Mouse (Mus musculus): ENCODE measurements around the gene Brd2. TPM values are rescaled to one million over a fixed set of nuclear protein-coding genes. Genes with fewer than 3 reads are reported as not detected.
A peak's percentile ranks its signal among the peaks of the same experiment; 100 is the strongest.

Gene Brd2
- total and polyA plus RNA-seq, 3 experiments = 99.5 to 252 (median 189) TPM

DNA sequence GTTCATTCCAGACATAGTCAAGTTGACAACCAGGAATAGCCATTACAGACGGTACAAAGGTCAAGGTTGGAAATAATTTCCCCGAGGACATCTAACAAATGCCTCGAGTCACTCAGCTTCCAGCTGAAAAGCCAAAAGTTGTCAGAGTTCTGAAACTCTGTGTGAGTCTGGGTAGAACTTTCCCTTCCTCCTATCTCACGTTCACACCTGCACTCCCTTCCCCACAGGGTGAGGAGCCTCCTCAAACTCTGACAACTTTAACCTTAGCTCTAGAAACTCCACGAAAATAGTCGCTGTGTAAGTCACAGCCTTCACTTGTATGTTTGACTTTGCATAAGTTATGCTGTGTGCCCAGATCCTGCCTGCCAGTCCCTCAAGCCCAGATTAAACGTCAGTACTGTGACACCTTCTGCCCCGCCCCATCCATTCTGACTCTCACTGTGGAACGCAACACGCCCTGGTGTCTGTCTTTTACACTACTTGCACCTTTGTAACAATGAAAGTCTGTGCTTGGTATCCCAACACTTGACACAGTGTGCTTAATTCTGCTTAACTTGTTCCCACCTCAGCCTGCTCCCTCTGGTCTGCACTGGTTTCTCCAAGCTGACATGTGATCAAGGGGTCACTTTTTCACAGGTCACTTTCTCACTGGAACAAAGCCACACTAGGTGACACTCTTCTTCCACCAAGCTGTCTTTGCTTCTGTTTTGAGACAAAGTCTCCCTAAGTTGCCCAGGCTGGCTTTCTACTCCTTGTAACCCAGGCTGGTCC is 23.5 kb downstream of the Brd2 start:
- no peak for DNase-seq (ENCODE audit: low read depth, low spot score)
- Histone ChIP-seq H3K79me2 (ENCODE audit: control insufficient read depth, insufficient read depth, low read length, poor library complexity) (no peaks in the 10 kb centered on the region), H3K4me1 (ENCODE audit: control insufficient read depth in 1 of 2, insufficient read depth in 2 of 2, low read length in 2 of 2) (no peaks in the 10 kb centered on the region; a peak in 1 of 4 replicates), H3K27me3 (ENCODE audit: control insufficient read depth in 1 of 2, insufficient read depth in 2 of 2, low read length in 2 of 2) (no peaks in the 10 kb centered on the region), H3K9me3 (replicated peaks; ENCODE audit: insufficient read depth, low read length) (no peaks in the 10 kb centered on the region), H3K27ac (ENCODE audit: control insufficient read depth, low read depth, low read length) (no peak overlapping the region), H3K36me3 (ENCODE audit: control insufficient read depth in 1 of 2, insufficient read depth in 2 of 2, low read length in 2 of 2) (no peaks in the 10 kb centered on the region), H3K4me3 (ENCODE audit: control insufficient read depth in 1 of 2, insufficient read depth in 1 of 2, low read depth in 2 of 2, low read length in 2 of 2) (no peak overlapping the region), H3K9ac (ENCODE audit: control insufficient read depth, low read depth, low read length, poor library complexity, severe bottlenecking) (no peak overlapping the region)
- TF ChIP-seq TAL1 (IDR thresholded peaks at IDR 0.05; ENCODE audit: low read length) (peak; percentile 41; the same call in 1 of the 2 replicates), ZNF384 (IDR thresholded peaks at IDR 0.05; ENCODE audit: low read depth, low read length) (no peak)

DNA sequence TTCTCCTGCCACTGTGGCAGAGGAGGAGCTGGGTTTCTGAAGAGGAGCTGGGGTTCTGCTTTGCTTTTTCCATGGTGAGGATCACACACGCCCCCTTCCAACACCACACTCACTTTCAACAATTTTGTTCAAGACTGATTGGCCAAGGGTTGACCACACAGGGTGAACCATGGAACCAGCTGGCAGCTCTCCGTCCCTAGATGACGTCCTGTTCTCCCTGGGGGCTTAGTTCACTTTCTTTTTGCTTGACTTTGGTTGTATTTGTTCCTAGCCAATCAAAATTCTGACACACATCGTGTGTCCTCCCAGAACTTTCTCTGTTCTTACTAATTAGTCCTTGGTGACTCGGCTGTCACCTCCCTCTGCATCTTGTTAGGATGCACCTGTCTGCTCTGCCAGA is 25.2 kb downstream of the Brd2 start:
- H3K27ac ChIP-seq (ENCODE audit: control insufficient read depth, low read depth, low read length) = no peak overlapping the region
- H3K27me3 ChIP-seq (ENCODE audit: control insufficient read depth in 1 of 2, insufficient read depth in 2 of 2, low read length in 2 of 2) = no peaks in the 10 kb centered on the region
- H3K9me3 ChIP-seq (replicated peaks; ENCODE audit: insufficient read depth, low read length) = no peaks in the 10 kb centered on the region
- no peaks in the 10 kb centered on the region; a peak in 1 of 4 replicates for H3K36me3 ChIP-seq (ENCODE audit: control insufficient read depth in 1 of 2, insufficient read depth in 2 of 2, low read length in 2 of 2)
- H3K4me3 ChIP-seq (ENCODE audit: control insufficient read depth in 1 of 2, insufficient read depth in 1 of 2, low read depth in 2 of 2, low read length in 2 of 2) = no peak overlapping the region
- H3K4me1 ChIP-seq (ENCODE audit: control insufficient read depth in 1 of 2, insufficient read depth in 2 of 2, low read length in 2 of 2) = peaks cover 0 to 5% of the 10 kb centered on the region in 2 experiments; a peak in 3 of 4 replicates
- no peak for DNase-seq (ENCODE audit: low read depth, low spot score)
- H3K79me2 ChIP-seq (ENCODE audit: control insufficient read depth, insufficient read depth, low read length, poor library complexity) = no peaks in the 10 kb centered on the region
- TF ChIP-seq POLR2AphosphoS5 (IDR thresholded peaks at IDR 0.05; ENCODE audit: borderline replicate concordance, low read depth, low read length) = no peak
- no peak for TF ChIP-seq CHD2 (IDR thresholded peaks at IDR 0.05; ENCODE audit: low read length)
- no peak overlapping the region for H3K9ac ChIP-seq (ENCODE audit: control insufficient read depth, low read depth, low read length, poor library complexity, severe bottlenecking)

DNA sequence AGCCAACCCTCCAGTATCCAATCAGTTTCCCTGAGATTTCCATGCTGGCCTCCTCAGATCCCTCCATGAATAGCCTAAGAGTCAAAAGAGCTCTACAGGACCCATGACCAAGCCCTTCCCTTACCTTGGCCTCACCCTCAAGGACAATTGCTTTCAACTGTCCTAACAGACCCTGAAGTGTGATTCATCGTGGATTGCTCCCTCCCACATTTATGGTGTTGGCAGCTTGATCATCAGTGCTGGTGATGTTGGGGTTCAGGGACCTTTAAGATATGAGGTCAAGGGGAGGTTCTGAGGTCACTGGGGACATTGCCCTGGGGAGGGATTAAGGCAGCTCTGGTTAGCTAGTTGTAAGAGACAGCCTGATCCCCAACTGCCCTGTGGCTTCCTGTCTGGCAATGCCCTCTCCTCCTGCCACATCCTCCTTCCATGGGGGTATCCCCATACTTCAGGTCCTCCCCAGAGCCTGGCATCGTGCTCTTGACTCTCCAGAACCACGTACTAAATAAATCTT is 25.9 kb downstream of the Brd2 start:
- Histone ChIP-seq H3K4me3 (ENCODE audit: control insufficient read depth in 1 of 2, insufficient read depth in 1 of 2, low read depth in 2 of 2, low read length in 2 of 2) (no peak overlapping the region), H3K4me1 (ENCODE audit: control insufficient read depth in 1 of 2, insufficient read depth in 2 of 2, low read length in 2 of 2) (peaks cover 0 to 5% of the 10 kb centered on the region in 2 experiments; a peak in 3 of 4 replicates), H3K27me3 (ENCODE audit: control insufficient read depth in 1 of 2, insufficient read depth in 2 of 2, low read length in 2 of 2) (no peaks in the 10 kb centered on the region), H3K9ac (ENCODE audit: control insufficient read depth, low read depth, low read length, poor library complexity, severe bottlenecking) (no peak overlapping the region), H3K27ac (ENCODE audit: control insufficient read depth, low read depth, low read length) (no peak overlapping the region), H3K79me2 (ENCODE audit: control insufficient read depth, insufficient read depth, low read length, poor library complexity) (no peaks in the 10 kb centered on the region), H3K9me3 (replicated peaks; ENCODE audit: insufficient read depth, low read length) (no peaks in the 10 kb centered on the region), H3K36me3 (ENCODE audit: control insufficient read depth in 1 of 2, insufficient read depth in 2 of 2, low read length in 2 of 2) (peaks cover 0 to 2% of the 10 kb centered on the region in 2 experiments; a peak in 1 of 4 replicates)
- DNase-seq (ENCODE audit: low read depth, low spot score) = no peak
- TF ChIP-seq KAT2A (conservative IDR thresholded peaks at IDR 0.05; ENCODE audit: low read depth, low read length) (no peak), POLR2AphosphoS2 (IDR thresholded peaks at IDR 0.05; ENCODE audit: low read length) (no peak), TCF12 (IDR thresholded peaks at IDR 0.05; ENCODE audit: low read depth, low read length) (no peak), RCOR1 (IDR thresholded peaks at IDR 0.05; ENCODE audit: low read depth, low read length) (no peak), TAL1 (IDR thresholded peaks at IDR 0.05; ENCODE audit: low read length) (no peak), MYB (IDR thresholded peaks at IDR 0.05; ENCODE audit: low read depth, low read length) (no peak), NELFE (IDR thresholded peaks at IDR 0.05; ENCODE audit: low read depth, low read length) (no peak), ZNF384 (IDR thresholded peaks at IDR 0.05; ENCODE audit: low read depth, low read length) (no peak), UBTF (IDR thresholded peaks at IDR 0.05; ENCODE audit: borderline replicate concordance, insufficient read depth, low read depth, low read length) (no peak), HCFC1 (IDR thresholded peaks at IDR 0.05; ENCODE audit: low read depth, low read length) (no peak), ZMIZ1 (IDR thresholded peaks at IDR 0.05; ENCODE audit: low read depth, low read length) (no peak), JUND (IDR thresholded peaks at IDR 0.05; ENCODE audit: low read depth, low read length) (no peak), MXI1 (IDR thresholded peaks at IDR 0.05; ENCODE audit: low read depth, low read length) (no peak), POLR2A (IDR thresholded peaks at IDR 0.05; ENCODE audit: control insufficient read depth in 1 of 2, insufficient read depth in 1 of 2, low read depth in 1 of 2, low read length in 2 of 2, poor library complexity in 1 of 2) (no peak), USF1 (IDR thresholded peaks at IDR 0.05; ENCODE audit: low read depth, low read length) (no peak), CHD2 (IDR thresholded peaks at IDR 0.05; ENCODE audit: low read length) (no peak), SMC3 (IDR thresholded peaks at IDR 0.05; ENCODE audit: low read depth, low read length) (no peak), ELF1 (IDR thresholded peaks at IDR 0.05; ENCODE audit: low read depth, low read length) (no peak), BHLHE40 (IDR thresholded peaks at IDR 0.05; ENCODE audit: borderline replicate concordance, low read depth, low read length) (no peak)
